Mouse (Mus musculus) lung, embryonic 15.5 days (tissue): ENCODE measurements at regions not wholly inside any gene's neighbourhood (a gene's known extent, or its start where the extent isn't known, plus 50 kb on each side); places are given as distances from the start of the nearest gene placed in this dataset.

ENCODE experiments used
- ATAC-seq: fragments of 200-750 bp; cut with Nextera tagmentation; 2 replicates; pipeline ENCODE4 v1.8.0; 2017; ENCODE audit warnings: moderate number of reproducible peaks, borderline replicate concordance; ENCODE audit not compliant: low FRiP score, low TSS enrichment; ENCODE audit errors: extremely low read depth
- H3K27ac ChIP-seq: fragments of 300-500 bp; sonication (generic); 2 replicates; pipeline ENCODE4 v1.5.1; 2015; ENCODE audit warnings: moderate library complexity, mild to moderate bottlenecking, inconsistent platforms
- H3K27me3 ChIP-seq: fragments of 300-500 bp; sonication (generic); 2 replicates; pipeline ENCODE4 v1.6.1; 2015; ENCODE audit warnings: inconsistent platforms
- H3K36me3 ChIP-seq: fragments of 300-500 bp; sonication (generic); 2 replicates; pipeline ENCODE4 v1.6.1; 2015; ENCODE audit warnings: inconsistent platforms
- H3K4me1 ChIP-seq: fragments of 300-500 bp; sonication (generic); 2 replicates; pipeline ENCODE4 v1.6.1; 2015; ENCODE audit warnings: inconsistent platforms
- H3K4me2 ChIP-seq: fragments of 300-500 bp; sonication (generic); 2 replicates; pipeline ENCODE4 v1.6.1; 2015; ENCODE audit warnings: inconsistent platforms, mild to moderate bottlenecking, moderate library complexity
- H3K4me3 ChIP-seq: fragments of 300-500 bp; sonication (generic); 2 replicates; pipeline ENCODE4 v1.5.1; 2015; ENCODE audit warnings: mild to moderate bottlenecking, inconsistent platforms
- H3K9ac ChIP-seq: fragments of 300-500 bp; sonication (generic); 2 replicates; pipeline ENCODE4 v1.6.1; 2015; ENCODE audit warnings: inconsistent platforms
- H3K9me3 ChIP-seq: fragments of 300-500 bp; sonication (generic); 2 replicates; pipeline ENCODE4 v1.6.1; 2016; ENCODE audit warnings: inconsistent platforms
- WGBS: fragments of 180-500 bp; shearing (Covaris S2); methylation state at CpG from one replicate; pipeline ENCODE4 v1.1.7; 2015; 5-methylcytosine and 5-hydroxymethylcytosine counted together

- H3K27me3 ChIP-seq: no peaks in the 10 kb centered on the region
- no peak overlapping the region for H3K27ac ChIP-seq
- ATAC-seq: no peak; the same call in 1 of the 2 replicates
- H3K4me2 ChIP-seq: no peak overlapping the region
- H3K9me3 ChIP-seq: no peaks in the 10 kb centered on the region
- 59% methylated on average over 2 of the region's 2 CpGs for WGBS
- H3K4me1 ChIP-seq: peaks cover 11% of the 10 kb centered on the region
- H3K9ac ChIP-seq: no peak overlapping the region
- H3K36me3 ChIP-seq: no peaks in the 10 kb centered on the region
- H3K4me3 ChIP-seq: no peak overlapping the region
Observed at GRCm38 (mm10) chr14:97558289-97558688, 611.3 kb downstream of the Dach1 start.

DNA sequence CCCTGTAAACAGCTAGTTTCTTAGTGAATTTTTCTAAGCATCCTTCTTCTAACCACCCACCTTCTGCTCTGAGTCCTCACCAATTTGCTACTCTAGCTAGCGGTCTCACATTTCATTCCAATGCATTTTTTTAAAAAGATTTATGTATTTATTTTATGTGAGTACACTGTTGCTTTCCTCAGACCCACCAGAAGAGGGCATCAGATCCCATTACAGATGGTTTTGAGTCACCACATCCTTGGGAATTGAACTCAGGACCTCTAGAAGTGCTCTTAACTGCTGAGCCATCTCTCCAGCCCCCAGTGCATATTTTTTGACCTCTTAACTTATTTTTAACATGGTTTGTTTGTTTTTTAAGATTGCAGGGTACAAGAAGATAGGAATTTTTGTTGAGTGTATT is 611.7 kb downstream of the Dach1 start:
- no peak overlapping the region for H3K27ac ChIP-seq
- peaks cover 11% of the 10 kb centered on the region for H3K4me1 ChIP-seq
- no peak for ATAC-seq
- no peak overlapping the region for H3K4me2 ChIP-seq
- H3K4me3 ChIP-seq: no peak overlapping the region
- WGBS: 73% methylated on average over 1 of the region's 1 CpGs
- H3K36me3 ChIP-seq: no peaks in the 10 kb centered on the region
- H3K27me3 ChIP-seq: no peaks in the 10 kb centered on the region
- no peaks in the 10 kb centered on the region for H3K9me3 ChIP-seq
- H3K9ac ChIP-seq: no peak overlapping the region

- H3K4me1 ChIP-seq: no peaks in the 10 kb centered on the region
- H3K4me2 ChIP-seq: no peak overlapping the region
- no peak overlapping the region for H3K4me3 ChIP-seq
- H3K36me3 ChIP-seq: no peaks in the 10 kb centered on the region
- no peak overlapping the region for H3K9ac ChIP-seq
- 83% methylated on average over 4 of the region's 4 CpGs for WGBS
- H3K27ac ChIP-seq: no peak overlapping the region
- no peak for ATAC-seq
- no peaks in the 10 kb centered on the region for H3K27me3 ChIP-seq
- H3K9me3 ChIP-seq: no peaks in the 10 kb centered on the region
Observed at GRCm38 (mm10) chr14:97546276-97546675, 623.3 kb downstream of the Dach1 start.

DNA sequence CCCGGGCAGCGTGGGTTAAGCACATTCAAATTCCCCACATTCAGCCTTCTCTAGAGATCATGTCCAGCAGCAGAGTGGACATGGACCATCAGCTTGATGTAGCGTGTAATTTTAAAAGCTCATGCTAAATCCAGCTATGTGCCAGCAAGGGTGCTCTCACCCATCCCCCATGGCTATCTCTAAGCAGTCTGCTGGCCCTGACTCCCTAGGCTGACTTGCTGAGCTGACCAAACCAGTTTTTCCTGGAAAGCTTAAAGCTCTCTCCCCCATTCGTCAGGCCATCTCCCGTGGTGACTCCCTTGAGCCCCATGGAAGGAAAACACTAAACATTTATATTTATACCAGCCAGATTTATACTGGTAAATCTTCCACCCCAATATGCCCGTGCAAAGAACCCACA is 625.3 kb downstream of the Dach1 start:
- no peaks in the 10 kb centered on the region for H3K4me1 ChIP-seq
- H3K9me3 ChIP-seq: no peaks in the 10 kb centered on the region
- no peak overlapping the region for H3K4me2 ChIP-seq
- no peak overlapping the region for H3K9ac ChIP-seq
- peak; percentile 72; the same call in 1 of the 2 replicates for ATAC-seq
- no peak overlapping the region for H3K4me3 ChIP-seq
- H3K36me3 ChIP-seq: no peaks in the 10 kb centered on the region
- no peak overlapping the region for H3K27ac ChIP-seq
- no peaks in the 10 kb centered on the region for H3K27me3 ChIP-seq
- 58% methylated on average over 6 of the region's 6 CpGs for whole genome bisulfite sequencing

GRCm38 (mm10) chr14:97537012-97537411 is 632.6 kb downstream of the Dach1 start:
- Histone ChIP-seq H3K9ac (no peak overlapping the region), H3K9me3 (no peaks in the 10 kb centered on the region), H3K27me3 (no peaks in the 10 kb centered on the region), H3K4me1 (no peaks in the 10 kb centered on the region), H3K36me3 (no peaks in the 10 kb centered on the region), H3K4me3 (no peak overlapping the region), H3K27ac (no peak overlapping the region), H3K4me2 (no peak overlapping the region)
- 84% methylated on average over 5 of the region's 5 CpGs for WGBS
- no peak for ATAC-seq

DNA sequence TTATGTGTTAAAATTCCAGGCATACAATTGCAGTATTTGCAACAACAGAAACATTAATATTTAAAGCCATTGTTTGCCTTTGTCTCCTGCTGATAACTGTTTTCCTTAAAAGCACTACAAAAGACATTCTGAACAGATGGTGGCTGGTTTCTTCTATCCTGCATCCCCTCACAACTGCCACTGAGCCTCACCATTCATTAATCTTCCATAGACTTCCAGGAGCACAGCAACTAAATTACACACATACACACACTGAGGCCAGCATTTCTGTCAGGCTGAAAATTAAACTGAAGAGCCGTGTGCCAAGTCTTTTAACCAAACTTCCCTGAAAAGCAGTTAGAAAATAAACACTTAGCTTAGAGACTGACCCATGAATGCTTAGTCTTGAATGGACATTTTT is 658.2 kb downstream of the Dach1 start:
- no peak overlapping the region for H3K27ac ChIP-seq
- H3K9me3 ChIP-seq: no peaks in the 10 kb centered on the region
- H3K27me3 ChIP-seq: no peaks in the 10 kb centered on the region
- H3K4me1 ChIP-seq: no peaks in the 10 kb centered on the region
- no peak for ATAC-seq
- WGBS: 5% methylated on average over 1 of the region's 1 CpGs
- no peak overlapping the region for H3K9ac ChIP-seq
- no peaks in the 10 kb centered on the region for H3K36me3 ChIP-seq
- no peak overlapping the region for H3K4me3 ChIP-seq
- H3K4me2 ChIP-seq: no peak overlapping the region

DNA sequence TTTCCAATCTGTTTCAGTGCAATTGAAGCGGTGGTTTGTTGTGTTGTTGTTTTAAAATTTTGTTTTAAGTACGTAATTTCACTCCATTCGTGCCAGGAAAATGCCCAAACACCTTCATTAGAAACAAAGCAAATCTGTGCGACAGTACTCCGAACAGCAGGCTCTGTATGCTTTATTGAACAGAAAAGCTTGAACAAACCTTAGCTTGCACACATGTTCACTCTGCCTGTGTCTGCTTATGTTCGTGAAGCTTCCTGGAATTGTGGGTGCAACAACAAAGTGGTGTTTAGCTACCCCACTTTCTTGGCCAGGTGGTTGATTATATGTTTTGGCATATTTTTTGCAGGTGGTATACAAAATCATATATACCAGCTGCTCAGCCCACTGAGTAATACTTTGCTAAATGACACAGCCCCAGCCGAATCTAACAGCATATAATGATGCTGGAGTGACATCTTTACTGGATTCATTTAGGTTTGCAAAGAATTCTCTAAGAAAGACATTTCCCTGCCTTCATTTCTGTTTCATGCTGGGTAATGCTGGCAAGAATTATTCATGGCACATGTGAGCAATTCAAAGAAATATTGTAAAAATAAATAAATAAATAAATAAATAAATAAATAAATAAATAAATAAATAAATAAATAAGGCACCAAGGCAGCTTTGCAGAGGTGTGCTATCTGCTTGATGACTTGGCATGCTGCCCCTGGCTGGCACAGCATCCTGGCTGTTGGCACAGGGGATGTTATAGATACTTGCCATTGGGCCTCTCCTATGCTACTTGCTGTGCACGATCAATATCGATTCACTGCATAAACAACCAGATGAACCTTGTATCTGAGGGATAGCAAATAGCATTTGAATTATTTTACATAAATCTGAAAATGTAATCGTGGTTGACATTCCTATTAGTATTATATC is 679.9 kb downstream of the Dach1 start:
- Histone ChIP-seq H3K27ac (no peak overlapping the region), H3K36me3 (no peaks in the 10 kb centered on the region), H3K9ac (no peak overlapping the region), H3K4me1 (no peaks in the 10 kb centered on the region), H3K9me3 (no peaks in the 10 kb centered on the region), H3K4me3 (no peak overlapping the region), H3K4me2 (no peak overlapping the region), H3K27me3 (no peaks in the 10 kb centered on the region)
- no peak for ATAC-seq
- WGBS: 84% methylated on average over 10 of the region's 10 CpGs

DNA sequence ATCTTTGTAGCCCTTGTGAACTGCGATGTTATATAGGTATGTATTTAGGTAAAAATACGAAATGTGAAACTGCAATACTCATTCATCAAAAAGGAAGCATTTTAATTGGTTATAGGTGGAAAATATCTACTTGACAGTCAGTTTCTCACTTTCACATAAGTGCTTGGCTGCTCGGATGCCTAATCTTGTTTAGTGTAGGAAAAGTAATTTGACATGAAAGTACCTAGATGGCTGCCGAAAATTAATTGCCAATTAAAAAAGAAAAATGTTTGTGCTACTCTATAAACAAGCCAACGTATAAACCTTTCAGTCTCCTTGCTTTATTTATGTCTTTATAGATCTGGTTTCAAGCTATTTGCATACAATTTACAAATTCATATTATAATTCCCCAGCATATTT is 691.3 kb downstream of the Dach1 start:
- Histone ChIP-seq H3K4me1 (no peaks in the 10 kb centered on the region), H3K36me3 (no peaks in the 10 kb centered on the region), H3K9me3 (no peaks in the 10 kb centered on the region), H3K4me3 (no peak overlapping the region), H3K4me2 (no peak overlapping the region), H3K27ac (no peak overlapping the region), H3K9ac (no peak overlapping the region), H3K27me3 (no peaks in the 10 kb centered on the region)
- no peak for ATAC-seq
- WGBS: 59% methylated on average over 5 of the region's 5 CpGs

GRCm38 (mm10) chr14:97450525-97451235 is 718.9 kb downstream of the Dach1 start:
- no peaks in the 10 kb centered on the region for H3K4me1 ChIP-seq
- no peak overlapping the region for H3K9ac ChIP-seq
- no peak for ATAC-seq
- WGBS: 76% methylated on average over 7 of the region's 7 CpGs
- H3K4me3 ChIP-seq: no peak overlapping the region
- no peaks in the 10 kb centered on the region for H3K27me3 ChIP-seq
- H3K36me3 ChIP-seq: no peaks in the 10 kb centered on the region
- H3K4me2 ChIP-seq: no peak overlapping the region
- no peak overlapping the region for H3K27ac ChIP-seq
- H3K9me3 ChIP-seq: no peaks in the 10 kb centered on the region

- Histone ChIP-seq H3K9me3 (no peaks in the 10 kb centered on the region), H3K36me3 (no peaks in the 10 kb centered on the region), H3K4me3 (no peak overlapping the region)
Observed at GRCm38 (mm10) chr14:97448617-97449016, 720.9 kb downstream of the Dach1 start.

DNA sequence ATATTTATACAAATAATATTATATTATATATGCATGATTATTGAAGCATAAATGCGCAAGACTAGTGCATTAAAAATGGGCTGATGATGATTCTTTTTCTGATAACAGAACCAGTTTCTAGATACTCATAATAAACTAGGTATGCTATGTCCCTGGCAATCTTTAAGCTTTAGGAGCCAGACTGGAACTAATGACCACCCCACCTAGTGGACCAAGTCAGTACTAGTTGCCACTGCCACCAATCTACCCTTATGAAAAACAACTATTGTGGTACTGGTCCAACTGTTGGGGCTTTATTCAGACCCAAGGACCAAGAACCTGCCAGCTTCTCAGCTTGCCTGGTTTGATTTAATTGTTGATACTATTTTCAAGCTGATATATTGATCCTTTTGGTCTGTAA is 722.8 kb downstream of the Dach1 start:
- 93% methylated on average over 1 of the region's 1 CpGs for WGBS
- ATAC-seq: no peak
- no peak overlapping the region for H3K27ac ChIP-seq
- no peak overlapping the region for H3K4me2 ChIP-seq
- no peaks in the 10 kb centered on the region for H3K27me3 ChIP-seq
- H3K4me1 ChIP-seq: no peaks in the 10 kb centered on the region
- H3K9me3 ChIP-seq: no peaks in the 10 kb centered on the region
- H3K4me3 ChIP-seq: no peak overlapping the region
- no peaks in the 10 kb centered on the region for H3K36me3 ChIP-seq
- no peak overlapping the region for H3K9ac ChIP-seq

More at GRCm38 (mm10) chr14:97448617-97449016, 720.9 kb downstream of the Dach1 start:
- Histone ChIP-seq H3K4me2 (no peak overlapping the region), H3K9ac (no peak overlapping the region), H3K4me1 (no peaks in the 10 kb centered on the region), H3K27ac (0 out of 2 replicates have a peak overlapping the region, but pooled peaks have one; percentile 11), H3K27me3 (no peaks in the 10 kb centered on the region)
- ATAC-seq: peak; percentile 62; the same call in 1 of the 2 replicates
- 47% methylated on average over 2 of the region's 2 CpGs for WGBS

GRCm38 (mm10) chr14:97440326-97440725 is 729.2 kb downstream of the Dach1 start:
- no peak overlapping the region for H3K9ac ChIP-seq

More at GRCm38 (mm10) chr14:97440326-97440725, 729.2 kb downstream of the Dach1 start:
- Histone ChIP-seq H3K4me3 (no peak overlapping the region), H3K9me3 (no peaks in the 10 kb centered on the region), H3K4me1 (no peaks in the 10 kb centered on the region), H3K27ac (no peak overlapping the region), H3K27me3 (no peaks in the 10 kb centered on the region), H3K36me3 (no peaks in the 10 kb centered on the region), H3K4me2 (no peak overlapping the region)
- WGBS: 59% methylated on average over 6 of the region's 6 CpGs
- no peak for ATAC-seq
